Mouse (Mus musculus) liver, embryonic 11.5 days (tissue): Measurements from ENCODE around the gene Fbxw7. TPM values are rescaled to one million over a fixed set of nuclear protein-coding genes. Genes with fewer than 3 reads are reported as not detected.
A peak's percentile ranks its signal among the peaks of the same experiment; 100 is the strongest.

ENCODE experiments used
- ATAC-seq: fragments of 200-750 bp; cut with Nextera tagmentation; replicated peaks from 2 replicates; pipeline ENCODE4 v1.8.0; 2017; ENCODE audit warnings: moderate number of reproducible peaks, mild to moderate bottlenecking, moderate TSS enrichment, moderate library complexity; ENCODE audit not compliant: low FRiP score
- DNase-seq: peaks from one replicate; pipeline ENCODE4 v3.0.0-alpha.2; 2017; ENCODE audit warnings: low spot score
- H3K27ac ChIP-seq: fragments of 300-500 bp; sonication (generic); 2 replicates; pipeline ENCODE4 v1.5.1; 2014; ENCODE audit warnings: mild to moderate bottlenecking, low read depth, low read length, control low read depth
- H3K27me3 ChIP-seq: fragments of 300-500 bp; sonication (generic); replicated peaks from 2 replicates; pipeline ENCODE4 v1.6.1; 2014; ENCODE audit warnings: low read length, mixed read lengths; ENCODE audit not compliant: control insufficient read depth, insufficient read depth
- H3K36me3 ChIP-seq: fragments of 300-500 bp; sonication (generic); 2 replicates; pipeline ENCODE4 v1.6.1; 2014; ENCODE audit warnings: mild to moderate bottlenecking, low read length, moderate library complexity, mixed read lengths; ENCODE audit not compliant: control insufficient read depth, insufficient read depth
- H3K4me1 ChIP-seq: fragments of 300-500 bp; sonication (generic); replicated peaks from 2 replicates; pipeline ENCODE4 v1.6.1; 2014; ENCODE audit warnings: low read length, mixed read lengths; ENCODE audit not compliant: control insufficient read depth, insufficient read depth
- H3K4me2 ChIP-seq: fragments of 300-500 bp; sonication (generic); 2 replicates; pipeline ENCODE4 v1.6.1; 2014; ENCODE audit warnings: mild to moderate bottlenecking, control low read depth, moderate library complexity
- H3K4me3 ChIP-seq: fragments of 300-500 bp; sonication (generic); 2 replicates; pipeline ENCODE4 v1.5.1; 2014; ENCODE audit warnings: low read depth, low read length, control low read depth
- H3K9ac ChIP-seq: fragments of 300-500 bp; sonication (generic); 2 replicates; pipeline ENCODE4 v1.6.1; 2014; ENCODE audit warnings: low read depth, low read length, control low read depth
- H3K9me3 ChIP-seq: fragments of 300-500 bp; sonication (generic); 2 replicates; pipeline ENCODE4 v1.6.1; 2016; ENCODE audit warnings: low read length, inconsistent platforms, mixed read lengths; ENCODE audit not compliant: control insufficient read depth
- WGBS: fragments of 180-500 bp; shearing (Covaris S2); extraction: QIAGEN DNeasy Blood & Tissue Kit; methylation state at CpG from one replicate; pipeline ENCODE4 v1.1.7; 2014; 5-methylcytosine and 5-hydroxymethylcytosine counted together
- polyA plus RNA-seq: library from polyadenylated mRNA; unstranded; fragments of >200 nt; fragmentation: Nextera tagmentation; extraction: Ambion mirVana; gene quantifications from 2 replicates; pipeline ENCODE4 v1.2.1, GENCODE M21; 2014

The Fbxw7 gene
- polyA plus RNA-seq: 5.7 and 7.0 TPM in 2 replicates

- WGBS: under 1% methylated on average over 46 of the region's 76 CpGs
- peak within 1 kb of the TSS; percentile 98 for H3K27ac ChIP-seq
- H3K4me2 ChIP-seq: peak within 1 kb of the TSS; percentile 93
- H3K9ac ChIP-seq: peak within 1 kb of the TSS; percentile 88
- DNase-seq (peak; percentile 47), ATAC-seq (peak; percentile 24)
- no peaks in the 10 kb centered on the region for H3K36me3 ChIP-seq
- H3K4me1 ChIP-seq: peaks cover 14% of the 10 kb centered on the region
- H3K27me3 ChIP-seq: no peaks in the 10 kb centered on the region
- peak within 1 kb of the TSS; percentile 99 for H3K4me3 ChIP-seq
- no peaks in the 10 kb centered on the region for H3K9me3 ChIP-seq
These were observed at the start of gene Fbxw7 for GRCm38 (mm10) chr3:84814762-84815381. TSS of gene Fbxw7 (plus strand) at chr3:84815268.

- H3K27ac ChIP-seq: no peak overlapping the region
- H3K4me3 ChIP-seq: no peak overlapping the region
- peaks cover 12% of the 10 kb centered on the region for H3K4me1 ChIP-seq
- no peak for ATAC-seq
- WGBS: 83% methylated on average over 4 of the region's 4 CpGs
- no peaks in the 10 kb centered on the region for H3K36me3 ChIP-seq
- no peaks in the 10 kb centered on the region for H3K9me3 ChIP-seq
- H3K9ac ChIP-seq: no peak overlapping the region
- DNase-seq: no peak
- H3K4me2 ChIP-seq: no peak overlapping the region
- no peaks in the 10 kb centered on the region for H3K27me3 ChIP-seq
These were observed 46.1 kb upstream of the Fbxw7 start for GRCm38 (mm10) chr3:84768940-84769339.

GRCm38 (mm10) chr3:84769411-84769810 lies 45.7 kb upstream of the Fbxw7 start:
- WGBS: 58% methylated on average over 6 of the region's 6 CpGs
- H3K4me1 ChIP-seq: peaks cover 12% of the 10 kb centered on the region
- ATAC-seq: no peak

GRCm38 (mm10) chr3:84770518-84770917 lies 44.5 kb upstream of the Fbxw7 start:
- no peak overlapping the region for H3K27ac ChIP-seq
- WGBS: 90% methylated on average over 6 of the region's 6 CpGs

More at GRCm38 (mm10) chr3:84769411-84769810, 45.7 kb upstream of the Fbxw7 start:
- H3K27ac ChIP-seq: no peak overlapping the region
- H3K36me3 ChIP-seq: no peaks in the 10 kb centered on the region
- no peak overlapping the region for H3K4me3 ChIP-seq
- no peak overlapping the region for H3K9ac ChIP-seq
- no peak overlapping the region for H3K4me2 ChIP-seq
- no peaks in the 10 kb centered on the region for H3K9me3 ChIP-seq
- DNase-seq: no peak
- H3K27me3 ChIP-seq: no peaks in the 10 kb centered on the region

GRCm38 (mm10) chr3:84771980-84772379 lies 43.1 kb upstream of the Fbxw7 start:
- H3K27ac ChIP-seq: peak overlapping the region; percentile 46; the same call in 1 of the 2 replicates
- 14% methylated on average over 2 of the region's 2 CpGs for WGBS
- H3K9me3 ChIP-seq: no peaks in the 10 kb centered on the region
- no peak overlapping the region for H3K4me3 ChIP-seq
- H3K9ac ChIP-seq: no peak overlapping the region
- H3K36me3 ChIP-seq: no peaks in the 10 kb centered on the region
- peak; percentile 100 for ATAC-seq
- no peaks in the 10 kb centered on the region for H3K27me3 ChIP-seq
- peak; percentile 40 for DNase-seq
- H3K4me2 ChIP-seq: peak overlapping the region; percentile 2; the same call in 1 of the 2 replicates
- peaks cover 12% of the 10 kb centered on the region for H3K4me1 ChIP-seq

More at GRCm38 (mm10) chr3:84770518-84770917, 44.5 kb upstream of the Fbxw7 start:
- Histone ChIP-seq H3K4me3 (no peak overlapping the region), H3K4me1 (peaks cover 12% of the 10 kb centered on the region), H3K36me3 (no peaks in the 10 kb centered on the region), H3K27me3 (no peaks in the 10 kb centered on the region), H3K9ac (no peak overlapping the region), H3K9me3 (no peaks in the 10 kb centered on the region), H3K4me2 (no peak overlapping the region)
- DNase-seq (no peak), ATAC-seq (no peak)

GRCm38 (mm10) chr3:84774246-84775066 lies 40.6 kb upstream of the Fbxw7 start:
- ATAC-seq (no peak), DNase-seq (no peak)
- Histone ChIP-seq H3K9me3 (no peaks in the 10 kb centered on the region), H3K4me3 (no peak overlapping the region), H3K9ac (no peak overlapping the region), H3K27ac (no peak overlapping the region), H3K4me1 (peaks cover 12% of the 10 kb centered on the region), H3K36me3 (no peaks in the 10 kb centered on the region), H3K27me3 (no peaks in the 10 kb centered on the region), H3K4me2 (no peak overlapping the region)
- WGBS: 72% methylated on average over 8 of the region's 8 CpGs

- Histone ChIP-seq H3K27ac (no peak overlapping the region), H3K4me1 (peaks cover 12% of the 10 kb centered on the region), H3K4me3 (no peak overlapping the region), H3K36me3 (no peaks in the 10 kb centered on the region), H3K27me3 (no peaks in the 10 kb centered on the region), H3K9me3 (no peaks in the 10 kb centered on the region), H3K4me2 (no peak overlapping the region), H3K9ac (no peak overlapping the region)
- WGBS: 83% methylated on average over 6 of the region's 6 CpGs
- no peak for DNase-seq
- no peak for ATAC-seq
These were observed 40.0 kb upstream of the Fbxw7 start for GRCm38 (mm10) chr3:84775067-84775423.

- ATAC-seq: no peak
- Histone ChIP-seq H3K27me3 (no peaks in the 10 kb centered on the region), H3K4me2 (no peak overlapping the region), H3K4me1 (peaks cover 12% of the 10 kb centered on the region), H3K4me3 (no peak overlapping the region), H3K27ac (no peak overlapping the region), H3K9ac (no peak overlapping the region), H3K9me3 (no peaks in the 10 kb centered on the region), H3K36me3 (no peaks in the 10 kb centered on the region)
- no peak for DNase-seq
- WGBS: 81% methylated on average over 4 of the region's 4 CpGs
These were observed 39.5 kb upstream of the Fbxw7 start for GRCm38 (mm10) chr3:84775577-84775976.
